In the genomic region with DNA sequence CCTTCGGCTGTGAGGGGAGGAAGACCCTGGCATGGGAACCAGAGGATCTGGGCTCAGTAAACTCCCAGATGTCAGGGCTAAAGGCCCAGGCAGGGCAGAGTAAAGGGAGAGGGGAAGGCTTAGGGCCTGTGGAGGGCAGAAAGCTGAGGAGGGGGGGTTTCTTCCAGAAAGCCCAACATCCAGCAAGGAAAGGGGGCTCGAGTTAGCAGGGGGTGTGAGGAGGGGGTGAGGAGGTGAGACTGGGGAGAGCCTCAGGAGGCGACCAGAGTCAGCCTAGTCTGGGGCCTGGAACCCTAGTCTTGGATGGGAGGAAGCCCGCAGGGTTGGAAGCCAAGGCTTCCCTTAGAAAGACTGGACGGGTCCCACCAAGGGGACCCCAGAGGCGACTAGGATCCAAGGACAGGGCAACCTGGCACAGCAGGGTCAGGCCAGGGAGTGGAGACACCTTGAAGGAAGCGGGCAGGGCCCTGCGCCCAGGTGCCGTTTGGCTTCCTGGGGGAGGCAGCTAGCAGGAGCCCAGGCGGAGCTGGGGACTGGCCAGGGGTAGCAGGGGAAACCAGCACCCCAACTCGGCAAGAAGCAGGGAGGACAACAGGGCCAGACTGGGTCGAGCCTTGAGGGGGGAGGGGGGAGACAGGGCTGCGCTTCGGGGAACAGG, we compare ENCODE assay signal across 7 mouse cellular contexts. TPM values are rescaled to one million over a fixed set of nuclear protein-coding genes. Genes with fewer than 3 reads are reported as not detected.
DNase-seq lines count a peak whose midpoint lies in the region; ATAC-seq and TF ChIP-seq lines count a peak whose summit lies in the region.

No protein-coding gene starts in this region.

- no peaks in the 10 kb centered on the region for H3K9me3 ChIP-seq in hindbrain, embryonic 11.5 days (ENCODE audit: control insufficient read depth, low read length)
- no peaks in the 10 kb centered on the region for H3K9me3 ChIP-seq in midbrain, embryonic 11.5 days (ENCODE audit: control insufficient read depth, low read length)

- peak overlapping the region; percentile 97 for H3K4me2 ChIP-seq in hindbrain, embryonic 11.5 days (replicated peaks; ENCODE audit: low read depth, low read length)
- peak overlapping the region; percentile 86 for H3K4me2 ChIP-seq in midbrain, embryonic 11.5 days

- peak overlapping the region; percentile 91 for H3K4me3 ChIP-seq in layer of hippocampus, adult 2 months
- peak overlapping the region; percentile 90 for H3K4me3 ChIP-seq in brown adipose tissue, adult 24 weeks (ENCODE audit: insufficient read depth, low read depth, low read length)
- peak overlapping the region; percentile 99 for H3K4me3 ChIP-seq in hindbrain, embryonic 11.5 days (ENCODE audit: low read depth, low read length)
- peak overlapping the region; percentile 73 for H3K4me3 ChIP-seq in midbrain, embryonic 11.5 days (ENCODE audit: low read depth, low read length)

- H3K9ac ChIP-seq in hindbrain, embryonic 11.5 days (ENCODE audit: low read depth, low read length): peak overlapping the region; percentile 90
- peak overlapping the region; percentile 73 for H3K9ac ChIP-seq in midbrain, embryonic 11.5 days (ENCODE audit: low read length)

- H3K27me3 ChIP-seq in hindbrain, embryonic 11.5 days (ENCODE audit: control insufficient read depth, insufficient read depth, low read length): no peaks in the 10 kb centered on the region
- H3K27me3 ChIP-seq in midbrain, embryonic 11.5 days (ENCODE audit: control insufficient read depth, insufficient read depth, low read length): no peaks in the 10 kb centered on the region

- peak; percentile 33 for ATAC-seq in hindbrain, embryonic 11.5 days (ENCODE audit: low FRiP score)
- no peak for ATAC-seq in midbrain, embryonic 11.5 days (ENCODE audit: low FRiP score)

- no peak for DNase-seq in layer of hippocampus, adult 2 months (ENCODE audit: low spot score in 2 of 2)
- DNase-seq in layer of hippocampus, adult 11-12 months (ENCODE audit: low spot score): no peak
- DNase-seq in hindbrain, embryonic 11.5 days (ENCODE audit: low spot score): peak; percentile 33
- peak; percentile 93 for DNase-seq in midbrain, embryonic 11.5 days (ENCODE audit: low spot score, missing footprints)
- no peak for DNase-seq in gastrocnemius, postnatal 36 days
- no peak for DNase-seq in thymus, postnatal 36 days

- intact Hi-C loops in gastrocnemius, postnatal 36 days (cut with DNase I): no loop called here

- H3K4me1 ChIP-seq in brown adipose tissue, adult 24 weeks (ENCODE audit: control insufficient read depth, insufficient read depth, insufficient read length, low read length): peaks cover 12% of the 10 kb centered on the region; the same call in 1 of the 2 replicates
- H3K4me1 ChIP-seq in hindbrain, embryonic 11.5 days (replicated peaks; ENCODE audit: control insufficient read depth, insufficient read depth, low read length): peaks cover 8% of the 10 kb centered on the region; the same call in 1 of the 2 replicates
- peaks cover 12% of the 10 kb centered on the region for H3K4me1 ChIP-seq in midbrain, embryonic 11.5 days (ENCODE audit: control insufficient read depth, insufficient read depth, low read length)

- no peaks in the 10 kb centered on the region; the same call in 1 of the 2 replicates for H3K36me3 ChIP-seq in hindbrain, embryonic 11.5 days (ENCODE audit: control insufficient read depth, insufficient read depth, low read length)
- no peaks in the 10 kb centered on the region for H3K36me3 ChIP-seq in midbrain, embryonic 11.5 days (ENCODE audit: control insufficient read depth, insufficient read depth, low read length)

- no peak for TF ChIP-seq CTCF in layer of hippocampus, adult 2 months (conservative IDR thresholded peaks at IDR 0.05)

- H3K27ac ChIP-seq in layer of hippocampus, adult 2 months: peak overlapping the region; percentile 93
- 0 out of 2 replicates have a peak overlapping the region, but pooled peaks have one; percentile 5 for H3K27ac ChIP-seq in brown adipose tissue, adult 24 weeks (replicated peaks; ENCODE audit: low read depth, low read length)
- peak overlapping the region; percentile 79 for H3K27ac ChIP-seq in hindbrain, embryonic 11.5 days (ENCODE audit: low read depth, low read length)
- H3K27ac ChIP-seq in midbrain, embryonic 11.5 days (ENCODE audit: low read depth, low read length): peak overlapping the region; percentile 72; the same call in 1 of the 2 replicates

- WGBS in hindbrain, embryonic 11.5 days: 9% methylated on average over 14 of the region's 14 CpGs
- 10% methylated on average over 14 of the region's 14 CpGs for WGBS in midbrain, embryonic 11.5 days

RNA-seq across cellular contexts. Expression of a gene that starts 1.1 kb away (rescaled TPM):
- 10 to 100 TPM; 92.9 to 99.6 TPM for total RNA-seq in layer of hippocampus, adult 2 months (2021)
- 9.8 and 10.9 TPM in 2 replicates for polyA plus RNA-seq in brown adipose tissue, adult 24 weeks (2012; ENCODE audit: insufficient read depth, insufficient read length, missing spikeins)
- 11.5 and 13.3 TPM in 2 replicates for polyA plus RNA-seq in hindbrain, embryonic 11.5 days (2014; fragmentation: Nextera tagmentation; extraction: Ambion mirVana)
- 8.9 and 10.7 TPM in 2 replicates for polyA plus RNA-seq in midbrain, embryonic 11.5 days (2014; fragmentation: Nextera tagmentation; extraction: Ambion mirVana)
- 10 to 100 TPM; 14.9 to 15.5 TPM for total RNA-seq in gastrocnemius, postnatal 36 days (2021)

RNA-seq across cellular contexts. Expression of a gene that starts 5.6 kb away (rescaled TPM):
- total RNA-seq in layer of hippocampus, adult 2 months (2021): under 1 TPM; 0.10 to 0.38 TPM
- 0.79 and 1.0 TPM in 2 replicates for polyA plus RNA-seq in brown adipose tissue, adult 24 weeks (2012; ENCODE audit: insufficient read depth, insufficient read length, missing spikeins)
- 0.66 and 0.76 TPM in 2 replicates for polyA plus RNA-seq in hindbrain, embryonic 11.5 days (2014; fragmentation: Nextera tagmentation; extraction: Ambion mirVana)
- 0.77 and 1.1 TPM in 2 replicates for polyA plus RNA-seq in midbrain, embryonic 11.5 days (2014; fragmentation: Nextera tagmentation; extraction: Ambion mirVana)
- under 1 TPM; 0.51 to 0.72 TPM for total RNA-seq in gastrocnemius, postnatal 36 days (2021)

RNA-seq across cellular contexts. Expression of a gene that starts 50.6 kb away (rescaled TPM):
- 1 to 10 TPM; 6.0 to 6.9 TPM for total RNA-seq in layer of hippocampus, adult 2 months (2021)
- polyA plus RNA-seq in brown adipose tissue, adult 24 weeks (2012; ENCODE audit: insufficient read depth, insufficient read length, missing spikeins): 3.4 and 4.0 TPM in 2 replicates
- 2.4 and 2.5 TPM in 2 replicates for polyA plus RNA-seq in hindbrain, embryonic 11.5 days (2014; fragmentation: Nextera tagmentation; extraction: Ambion mirVana)
- polyA plus RNA-seq in midbrain, embryonic 11.5 days (2014; fragmentation: Nextera tagmentation; extraction: Ambion mirVana): 2.6 TPM in 2 replicates
- 1 to 10 TPM; 1.5 to 1.7 TPM for total RNA-seq in gastrocnemius, postnatal 36 days (2021)

RNA-seq across cellular contexts. Expression of a gene that starts 50.7 kb away (rescaled TPM):
- total RNA-seq in layer of hippocampus, adult 2 months (2021): 10 to 100 TPM; 17.2 to 20.7 TPM
- 39.3 and 49.9 TPM in 2 replicates for polyA plus RNA-seq in brown adipose tissue, adult 24 weeks (2012; ENCODE audit: insufficient read depth, insufficient read length, missing spikeins)
- polyA plus RNA-seq in hindbrain, embryonic 11.5 days (2014; fragmentation: Nextera tagmentation; extraction: Ambion mirVana): 45.7 and 49.8 TPM in 2 replicates
- 41.5 and 51.6 TPM in 2 replicates for polyA plus RNA-seq in midbrain, embryonic 11.5 days (2014; fragmentation: Nextera tagmentation; extraction: Ambion mirVana)
- total RNA-seq in gastrocnemius, postnatal 36 days (2021): 1 to 10 TPM; 6.4 to 8.8 TPM

RNA-seq across cellular contexts. Expression of a gene that starts 53.0 kb away (rescaled TPM):
- total RNA-seq in layer of hippocampus, adult 2 months (2021): not detected
- 328 and 404 TPM in 2 replicates for polyA plus RNA-seq in brown adipose tissue, adult 24 weeks (2012; ENCODE audit: insufficient read depth, insufficient read length, missing spikeins)
- 0.13 TPM in 1 of 2 replicates, not detected in the other for polyA plus RNA-seq in hindbrain, embryonic 11.5 days (2014; fragmentation: Nextera tagmentation; extraction: Ambion mirVana)
- polyA plus RNA-seq in midbrain, embryonic 11.5 days (2014; fragmentation: Nextera tagmentation; extraction: Ambion mirVana): not detected in 2 replicates
- total RNA-seq in gastrocnemius, postnatal 36 days (2021): over 10,000 TPM; 41,999 to 48,159 TPM

Comparison
In these comparisons a context has a peak if more than half of its experiments do, and no peak if none do; other contexts are left out.
1. DNase-seq: peak in hindbrain, embryonic 11.5 days (single experiment) and midbrain, embryonic 11.5 days (single experiment); none in layer of hippocampus, adult 2 months (0 of 2), layer of hippocampus, adult 11-12 months (single experiment), gastrocnemius, postnatal 36 days (0 of 2) and thymus, postnatal 36 days (0 of 2).
2. H3K27ac ChIP-seq: peak in every context shown above with its lines; median percentile 93 in layer of hippocampus, adult 2 months; 79 in hindbrain, embryonic 11.5 days; 72 in midbrain, embryonic 11.5 days; 5 in brown adipose tissue, adult 24 weeks.
3. Peak in every context shown above with its lines, with median percentiles within 50 percentile points of each other: H3K4me3 ChIP-seq.